Mouse (Mus musculus): ENCODE data around the gene Zfp157. TPM values are rescaled to one million over a fixed set of nuclear protein-coding genes. Genes with fewer than 3 reads are reported as not detected.
"Not testable (repeated sequence)": the region's sequence is repeated elsewhere in the genome, so short reads cannot be mapped to it uniquely, and the experiment has no call there.

The Zfp157 gene
- total RNA-seq (2021): 10 to 100 TPM; 21.2 to 22.1 TPM
- long read RNA-seq, experiment 1, full-length matches to known transcripts: 4 of 9 reads
- long read RNA-seq, experiment 1, partial matches to known transcripts: 0 of 9 reads
- long read RNA-seq, experiment 1, other reads (novel, unspliced or antisense): 5 of 9 reads
- long read RNA-seq, experiment 2, full-length matches to known transcripts: 5 of 6 reads
- long read RNA-seq, experiment 2, partial matches to known transcripts: 0 of 6 reads
- long read RNA-seq, experiment 2, other reads (novel, unspliced or antisense): 1 of 6 reads

GRCm38 (mm10) chr5:138441286-138442194 is at the start of gene Zfp157:
Zfp157 (plus strand) TSS chr5:138441468.
- peak; percentile 89 to 91 for DNase-seq (ENCODE audit: low spot score in 2 of 2)

GRCm38 (mm10) chr5:138397795-138398337 is 43.4 kb upstream of the Zfp157 start:
- DNase-seq (ENCODE audit: low spot score in 2 of 2): no peak

GRCm38 (mm10) chr5:138400431-138400830 is 40.8 kb upstream of the Zfp157 start:
- DNase-seq (ENCODE audit: low spot score in 2 of 2): not testable (repeated sequence)

GRCm38 (mm10) chr5:138458371-138458770 is 17.1 kb downstream of the Zfp157 start:
- no peak for DNase-seq (ENCODE audit: low spot score in 2 of 2)

- DNase-seq (ENCODE audit: low spot score in 2 of 2): no peak
Observed at GRCm38 (mm10) chr5:138459107-138459506, 17.8 kb downstream of the Zfp157 start.

- DNase-seq (ENCODE audit: low spot score in 2 of 2): peak in 1 of 2 experiments; percentile 47
Observed at GRCm38 (mm10) chr5:138473601-138474000, 32.3 kb downstream of the Zfp157 start.

GRCm38 (mm10) chr5:138504548-138504947 is 63.3 kb downstream of the Zfp157 start:
- not testable (repeated sequence) for DNase-seq (ENCODE audit: low spot score in 2 of 2)

Other genes starting within 250 kb of the Zfp157 start
- gene Mblac1, start 247.2 kb upstream of the Zfp157 start, total RNA-seq (2021): 1 to 10 TPM; 8.6 TPM
- under 1 TPM; 0.23 to 0.26 TPM for gene Nxpe5, start 215.6 kb upstream of the Zfp157 start, total RNA-seq (2021)
- 10 to 100 TPM; 50.7 to 56.1 TPM for gene Lamtor4, start 186.0 kb upstream of the Zfp157 start, total RNA-seq (2021)
- 10 to 100 TPM; 61.4 to 71.1 TPM for gene BC037034, start 177.4 kb upstream of the Zfp157 start, total RNA-seq (2021)
- gene Gal3st4, start 168.6 kb upstream of the Zfp157 start, total RNA-seq (2021): 1 to 10 TPM; 2.5 to 3.5 TPM
- gene Gm43720, start 161.5 kb upstream of the Zfp157 start, total RNA-seq (2021): not detected
- 1 to 10 TPM in 1 of 2 experiments, under 1 TPM in 1; 0.95 to 1.2 TPM for gene Gpc2, start 161.5 kb upstream of the Zfp157 start, total RNA-seq (2021)
- gene Stag3, start 161.2 kb upstream of the Zfp157 start, total RNA-seq (2021): 1 to 10 TPM in 1 of 2 experiments, under 1 TPM in 1; 0.37 to 1.3 TPM
- gene Pvrig, start 99.5 kb upstream of the Zfp157 start, total RNA-seq (2021): under 1 TPM in 1 of 2 experiments, not detected in 1; 0.42 TPM
- gene 1700123K08Rik, start 123.2 kb downstream of the Zfp157 start, total RNA-seq (2021): not detected
- gene Zfp68, start 178.3 kb downstream of the Zfp157 start, total RNA-seq (2021): 10 to 100 TPM; 31.2 to 33.8 TPM
- 10 to 100 TPM; 15.9 to 16.7 TPM for gene A430033K04Rik, start 181.4 kb downstream of the Zfp157 start, total RNA-seq (2021)

Measured in left cerebral cortex, adult 18-20 months (tissue).